Mouse (Mus musculus): ENCODE results near the gene D630023F18Rik.
A peak's percentile ranks its signal among the peaks of the same experiment; 100 is the strongest.

D630023F18Rik gene

DNA sequence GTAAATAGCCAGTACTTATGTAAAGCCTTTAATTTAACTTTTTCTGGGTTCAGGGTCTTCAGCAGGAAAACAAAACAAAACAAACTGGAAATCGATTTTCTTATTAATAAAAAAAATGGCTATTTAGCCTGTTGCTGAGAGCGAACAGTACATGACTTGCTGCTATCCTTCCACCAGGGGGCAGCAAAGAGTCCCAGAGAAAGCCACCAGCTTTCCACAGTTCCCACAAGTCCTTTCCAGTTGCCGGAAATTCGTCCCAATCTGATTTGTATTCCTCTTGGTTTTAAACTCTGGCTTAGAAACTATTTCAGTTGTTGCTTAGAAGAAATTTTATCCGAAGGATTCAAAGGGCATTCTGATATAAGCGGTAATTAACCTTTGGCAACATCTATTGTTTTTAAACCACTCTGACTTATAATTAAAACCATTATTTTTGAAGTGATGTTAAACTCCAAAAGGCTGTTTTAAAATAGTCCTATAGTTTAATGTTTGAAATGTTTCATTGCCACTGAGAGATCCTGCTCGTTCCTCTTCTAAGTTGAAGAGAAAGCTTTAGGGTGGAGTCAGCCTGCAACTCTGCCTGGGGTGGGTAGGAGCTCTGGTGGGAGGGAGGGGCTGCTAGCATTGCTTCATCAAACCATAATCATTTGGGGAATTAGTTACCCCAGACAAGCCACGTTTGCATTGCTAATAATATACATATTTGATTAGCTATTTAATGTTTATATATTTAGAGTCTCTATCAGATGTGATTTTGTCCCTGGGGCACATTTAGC, 10.8 kb downstream of the D630023F18Rik start:
- DNase-seq (ENCODE audit: low read depth, low spot score), result peak; percentile 73

DNA sequence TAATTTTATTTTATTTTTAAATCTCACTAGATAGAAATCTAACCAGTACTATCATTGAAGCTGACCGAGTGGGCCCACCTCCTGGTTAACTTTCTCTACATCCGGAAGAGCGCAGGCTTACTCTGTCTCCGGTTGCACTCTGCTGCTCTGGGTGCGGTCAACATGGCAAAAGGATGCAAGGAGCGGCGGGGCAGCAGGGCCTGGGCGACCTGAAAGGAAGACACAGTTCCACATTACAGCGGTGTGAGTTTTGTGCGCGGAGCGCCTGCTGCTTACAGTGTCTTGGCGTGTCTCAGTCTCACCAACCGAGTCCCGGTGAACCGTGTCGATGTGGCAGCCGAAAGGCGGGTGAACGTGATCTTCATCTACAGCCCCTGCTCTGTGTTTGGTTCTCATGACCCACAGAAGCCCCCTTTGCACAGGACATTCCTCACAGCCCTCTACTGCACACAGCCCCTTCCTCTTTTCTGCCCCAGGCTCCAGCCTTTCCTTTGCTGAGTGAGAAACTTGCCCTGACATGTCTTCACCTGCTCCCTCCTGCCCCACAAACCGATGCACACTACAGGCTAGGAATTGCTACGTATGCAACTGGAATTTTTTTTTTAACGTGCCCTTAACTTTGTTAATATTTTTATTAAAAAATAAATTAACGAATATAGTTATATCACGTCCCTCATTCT, 13.1 kb downstream of the D630023F18Rik start:
- no peak for DNase-seq (ENCODE audit: low read depth, low spot score)

- DNase-seq (ENCODE audit: low read depth, low spot score), result no peak
Observed at GRCm38 (mm10) chr1:65109196-65109595, 13.8 kb downstream of the D630023F18Rik start.

DNA sequence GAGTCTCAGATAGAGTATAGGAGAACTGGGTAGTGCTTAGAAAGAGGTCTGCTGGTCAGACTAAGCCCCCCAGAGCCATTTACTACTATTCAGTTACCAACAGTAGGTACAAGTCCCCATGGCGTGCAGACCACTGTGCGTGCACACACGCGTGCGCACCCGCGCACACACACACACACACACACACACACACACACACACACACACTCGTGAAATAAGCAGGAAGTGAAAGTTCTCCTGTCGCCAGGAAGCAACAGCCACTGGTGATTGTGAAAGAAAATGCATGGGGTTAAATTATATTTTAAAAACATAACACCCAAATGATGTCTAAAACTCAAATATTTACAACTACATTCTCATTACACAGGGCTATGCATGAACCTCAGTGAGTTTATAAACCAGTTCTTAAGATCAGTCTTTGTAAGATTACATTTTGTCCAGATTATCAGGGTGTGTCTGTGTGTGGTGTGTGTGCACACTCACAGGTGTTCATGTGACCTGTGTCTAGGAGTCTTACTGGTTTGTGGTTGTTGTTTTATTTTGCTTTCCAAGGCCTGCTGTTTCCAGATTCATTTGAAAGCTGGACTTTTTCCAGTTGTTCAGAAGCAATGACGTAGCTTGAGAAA, 15.2 kb downstream of the D630023F18Rik start:
- no peak for DNase-seq (ENCODE audit: low read depth, low spot score)

DNA sequence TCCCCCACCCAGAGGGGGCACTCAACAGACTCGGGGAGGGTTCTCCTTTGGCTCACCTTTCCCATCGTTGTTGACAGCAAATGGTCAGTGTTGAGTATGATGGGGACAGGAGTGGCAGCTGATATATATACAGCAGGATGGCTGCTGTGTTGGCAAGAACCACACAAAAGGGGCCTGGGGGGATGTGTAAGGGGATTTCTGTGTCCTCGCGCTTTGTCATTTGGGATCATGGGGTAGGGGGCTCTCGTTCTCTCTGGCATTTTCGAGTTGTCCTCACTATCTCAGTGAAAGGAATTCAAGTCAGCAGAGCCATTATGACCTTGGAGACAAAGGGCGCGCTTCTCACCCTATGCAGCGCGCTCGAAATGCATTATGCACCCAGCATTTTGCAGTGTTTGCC, 19.7 kb downstream of the D630023F18Rik start, which contains the start of gene Cryga:
TSS of gene Cryga (minus strand) at position 101 of the 400 bp plus-strand sequence.
- no peak for DNase-seq (ENCODE audit: low read depth, low spot score)

DNA sequence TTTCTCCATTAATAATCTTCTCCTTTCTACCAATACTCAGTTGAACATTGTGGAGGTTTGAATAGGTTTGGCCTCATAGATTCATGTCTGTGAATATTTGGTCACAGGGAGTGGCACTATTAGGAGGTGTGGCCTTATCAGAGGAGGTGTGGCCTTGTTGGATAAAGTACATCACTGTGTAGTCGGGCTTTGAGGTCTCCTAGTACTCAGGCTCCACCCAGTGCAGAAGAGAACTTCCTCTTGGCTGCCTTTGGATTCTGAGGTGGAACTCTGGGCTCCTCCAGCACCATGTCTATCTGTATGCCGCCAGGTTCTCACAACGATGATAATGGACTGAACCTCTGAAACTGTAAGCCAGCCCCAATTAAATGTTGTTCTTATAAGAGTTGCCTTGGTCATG, 26.1 kb downstream of the D630023F18Rik start:
- no peak for DNase-seq (ENCODE audit: low read depth, low spot score)

GRCm38 (mm10) chr1:65091566-65091965, 31.4 kb downstream of the D630023F18Rik start:
- no peak for DNase-seq (ENCODE audit: low read depth, low spot score)

GRCm38 (mm10) chr1:65090370-65090769, 32.6 kb downstream of the D630023F18Rik start:
- DNase-seq (ENCODE audit: low read depth, low spot score), result no peak

DNA sequence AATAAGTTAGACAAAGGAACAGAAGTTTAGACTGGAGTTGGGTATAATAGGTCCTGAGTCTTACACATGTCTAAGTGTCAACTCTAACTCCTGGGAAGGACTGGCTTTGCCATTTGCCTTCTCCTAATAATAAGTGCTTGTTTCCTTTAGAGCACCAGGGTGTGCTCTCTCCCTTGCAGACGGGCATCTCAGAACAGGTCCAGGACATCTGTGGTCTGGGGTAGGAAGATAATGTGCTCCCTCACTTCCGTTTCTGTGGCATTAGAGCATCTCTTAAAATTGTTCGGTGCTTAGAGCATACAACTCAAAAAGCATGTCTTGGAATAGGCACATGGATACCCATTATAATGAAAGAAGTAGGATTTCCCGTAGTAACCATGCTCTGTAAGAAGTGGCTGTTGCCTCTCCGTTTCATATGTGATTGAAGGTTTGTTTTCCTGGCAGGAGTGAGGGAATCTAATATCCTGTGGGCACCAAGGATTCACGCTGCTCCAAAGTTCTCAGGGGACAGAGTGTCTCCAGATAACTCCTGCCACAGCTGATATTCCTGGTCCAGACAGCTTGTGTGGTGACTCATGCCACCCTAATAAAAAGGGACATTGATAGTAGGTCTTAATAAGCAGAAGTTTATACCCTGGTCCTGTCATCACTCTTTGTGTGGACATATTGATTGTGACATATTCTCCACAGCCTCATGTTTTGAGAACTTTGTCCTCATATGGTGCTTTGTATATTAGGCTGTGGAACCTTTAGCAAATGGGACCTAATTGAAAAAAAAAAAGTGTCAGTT, 34.3 kb downstream of the D630023F18Rik start:
- no peak for DNase-seq (ENCODE audit: low read depth, low spot score)

GRCm38 (mm10) chr1:65082188-65082587, 40.8 kb downstream of the D630023F18Rik start, which contains the start of gene Crygb:
Gene Crygb (minus strand): TSS chr1:65082288.
- no peak for DNase-seq (ENCODE audit: low read depth, low spot score)

- no peak for DNase-seq (ENCODE audit: low read depth, low spot score)
Observed at GRCm38 (mm10) chr1:65075607-65076006, 47.4 kb downstream of the D630023F18Rik start.

DNA sequence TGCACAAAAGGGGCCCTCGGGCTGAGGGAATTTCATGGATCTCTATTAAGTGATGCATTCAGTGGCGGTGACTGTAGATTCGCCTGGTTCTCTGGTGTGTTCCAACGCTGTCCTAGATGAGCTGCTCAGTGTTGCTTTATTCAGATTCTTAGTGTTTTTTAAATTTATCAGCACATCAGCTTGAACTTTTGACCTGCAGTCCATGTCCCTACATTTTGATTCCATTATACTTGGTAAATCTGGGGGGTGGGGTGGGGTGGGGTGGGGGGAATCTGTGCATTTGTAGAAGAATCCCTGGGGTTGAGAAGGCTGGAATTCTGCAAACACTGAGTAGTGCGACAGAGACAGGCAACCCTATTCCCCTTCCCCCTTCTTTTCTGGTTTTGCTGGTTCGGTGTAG, 49.4 kb downstream of the D630023F18Rik start, which contains the start of gene Crygc:
TSS of gene Crygc (minus strand) at position 101 of the 400 bp plus-strand sequence.
- DNase-seq (ENCODE audit: low read depth, low spot score), result no peak

DNA sequence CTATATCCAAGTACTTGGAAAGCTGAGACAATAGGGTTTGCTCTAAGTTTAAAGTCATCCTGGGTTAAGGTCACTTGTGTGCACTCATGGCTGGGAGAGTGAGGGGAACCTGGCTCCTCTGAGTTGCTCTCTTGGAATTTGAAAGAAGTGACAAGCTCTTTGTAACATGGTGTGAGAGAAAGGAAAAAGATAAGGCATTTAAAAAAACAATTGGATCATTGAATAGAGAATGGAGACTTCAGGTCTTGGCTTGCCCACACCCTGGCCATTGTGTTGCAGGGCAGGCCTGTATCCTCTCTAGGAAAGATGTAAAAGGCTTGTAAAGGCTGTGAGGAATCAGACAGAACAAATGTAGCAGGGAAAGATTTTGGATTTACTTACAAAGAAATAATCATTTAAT, 55.2 kb downstream of the D630023F18Rik start:
- DNase-seq (ENCODE audit: low read depth, low spot score), result no peak

GRCm38 (mm10) chr1:65064201-65064600, 58.8 kb downstream of the D630023F18Rik start:
- no peak for DNase-seq (ENCODE audit: low read depth, low spot score)

- no peak for DNase-seq (ENCODE audit: low read depth, low spot score)
Observed at GRCm38 (mm10) chr1:65063352-65063751, 59.7 kb downstream of the D630023F18Rik start, which contains the start of gene Crygd. Gene Crygd (minus strand): TSS chr1:65063452.
